In genomic region chr10:67284311-67284710, GRCm38 (mm10) we compare ENCODE assay signal across 7 mouse cellular contexts. TPM values are rescaled to one million over a fixed set of nuclear protein-coding genes. Genes with fewer than 3 reads are reported as not detected.
A peak's percentile ranks its signal among the peaks of the same experiment; 100 is the strongest.
DNase-seq lines count a peak whose midpoint lies in the region; ATAC-seq and TF ChIP-seq lines count a peak whose summit lies in the region.

No protein-coding gene starts in this region.

- H3K9me3 ChIP-seq in ES-Bruce4 (replicated peaks; ENCODE audit: control insufficient read depth, insufficient read depth, low read length, poor library complexity, severe bottlenecking) = no peaks in the 10 kb centered on the region
- no peaks in the 10 kb centered on the region for H3K9me3 ChIP-seq in heart, embryonic 16.5 days (replicated peaks; ENCODE audit: control insufficient read depth, low read length)
- no peaks in the 10 kb centered on the region for H3K9me3 ChIP-seq in limb, embryonic 10.5 days (replicated peaks)
- no peaks in the 10 kb centered on the region for H3K9me3 ChIP-seq in midbrain, embryonic 14.5 days (ENCODE audit: control insufficient read depth, low read length)

- H3K4me1 ChIP-seq in ES-Bruce4 (ENCODE audit: control insufficient read depth, insufficient read depth, low read length) = no peaks in the 10 kb centered on the region
- H3K4me1 ChIP-seq in heart, embryonic 16.5 days (ENCODE audit: control insufficient read depth, insufficient read depth, low read length) = peaks cover 47% of the 10 kb centered on the region
- H3K4me1 ChIP-seq in limb, embryonic 10.5 days = peaks cover 33% of the 10 kb centered on the region
- H3K4me1 ChIP-seq in midbrain, embryonic 14.5 days (ENCODE audit: control insufficient read depth, insufficient read depth, low read length) = peaks cover 16% of the 10 kb centered on the region

- peak overlapping the region; percentile 92 for H3K4me2 ChIP-seq in heart, embryonic 16.5 days (ENCODE audit: low read depth, low read length)
- H3K4me2 ChIP-seq in midbrain, embryonic 14.5 days (ENCODE audit: low read length) = peak overlapping the region; percentile 96

- no peaks in the 10 kb centered on the region for H3K27me3 ChIP-seq in ES-Bruce4 (ENCODE audit: control insufficient read depth, insufficient read depth, low read length, poor library complexity, severe bottlenecking)
- no peaks in the 10 kb centered on the region for H3K27me3 ChIP-seq in heart, embryonic 16.5 days (ENCODE audit: control insufficient read depth, insufficient read depth, low read length)
- no peaks in the 10 kb centered on the region for H3K27me3 ChIP-seq in limb, embryonic 10.5 days (ENCODE audit: low read depth, poor library complexity, severe bottlenecking)
- H3K27me3 ChIP-seq in midbrain, embryonic 14.5 days (ENCODE audit: control insufficient read depth, insufficient read depth, low read length) = no peaks in the 10 kb centered on the region

- WGBS in heart, embryonic 16.5 days = 3% methylated on average over 10 of the region's 10 CpGs
- 1% methylated on average over 10 of the region's 10 CpGs for WGBS in limb, embryonic 10.5 days
- 4% methylated on average over 10 of the region's 10 CpGs for WGBS in midbrain, embryonic 14.5 days

- no peak for ATAC-seq in heart, embryonic 16.5 days (replicated peaks; ENCODE audit: extremely low read depth, insufficient read depth, low FRiP score)
- ATAC-seq in midbrain, embryonic 14.5 days (ENCODE audit: low FRiP score, low TSS enrichment) = no peak
- no peak for ATAC-seq in inflammation-experienced regulatory T-cells, adult 6 months

- TF ChIP-seq EP300 in ES-Bruce4 (IDR thresholded peaks at IDR 0.05; ENCODE audit: insufficient read depth, low read depth, low read length) = no peak

- TF ChIP-seq POLR2A in ES-Bruce4 (IDR thresholded peaks at IDR 0.05; ENCODE audit: insufficient read depth, low read length) = no peak

- peak; percentile 46 for DNase-seq in 3134 (ENCODE audit: extremely low read depth, insufficient read length, low spot score)
- DNase-seq in embryo, embryonic 10 days (ENCODE audit: low spot score) = peak; percentile 60
- DNase-seq in limb, embryonic 10.5 days (ENCODE audit: low spot score) = no peak
- peak; percentile 14 for DNase-seq in midbrain, embryonic 14.5 days

- no peak overlapping the region for H3K27ac ChIP-seq in ES-Bruce4 (ENCODE audit: insufficient read depth, low read length)
- peak overlapping the region; percentile 57 for H3K27ac ChIP-seq in heart, embryonic 16.5 days (ENCODE audit: low read length)
- H3K27ac ChIP-seq in limb, embryonic 10.5 days = peak overlapping the region; percentile 89
- peak overlapping the region; percentile 75; the same call in 1 of the 2 replicates for H3K27ac ChIP-seq in midbrain, embryonic 14.5 days (replicated peaks; ENCODE audit: low read depth, low read length)

- no peaks in the 10 kb centered on the region for H3K36me3 ChIP-seq in ES-Bruce4 (ENCODE audit: control insufficient read depth, insufficient read depth, low read length, poor library complexity, severe bottlenecking)
- H3K36me3 ChIP-seq in heart, embryonic 16.5 days (ENCODE audit: control insufficient read depth, insufficient read depth) = no peaks in the 10 kb centered on the region
- no peaks in the 10 kb centered on the region for H3K36me3 ChIP-seq in limb, embryonic 10.5 days
- no peaks in the 10 kb centered on the region for H3K36me3 ChIP-seq in midbrain, embryonic 14.5 days (ENCODE audit: control insufficient read depth, insufficient read depth, low read length)

- peak overlapping the region; percentile 80 for H3K4me3 ChIP-seq in ES-Bruce4 (ENCODE audit: low read depth, low read length)
- H3K4me3 ChIP-seq in heart, embryonic 16.5 days (ENCODE audit: low read length) = peak overlapping the region; percentile 80
- peak overlapping the region; percentile 93 for H3K4me3 ChIP-seq in limb, embryonic 10.5 days
- peak overlapping the region; percentile 84 for H3K4me3 ChIP-seq in midbrain, embryonic 14.5 days (replicated peaks; ENCODE audit: low read depth, low read length)

- H3K9ac ChIP-seq in ES-Bruce4 (ENCODE audit: low read depth, poor library complexity, severe bottlenecking) = peak overlapping the region; percentile 87
- peak overlapping the region; percentile 88 for H3K9ac ChIP-seq in heart, embryonic 16.5 days (ENCODE audit: low read length)
- peak overlapping the region; percentile 88 for H3K9ac ChIP-seq in midbrain, embryonic 14.5 days (replicated peaks; ENCODE audit: low read length)

- TF ChIP-seq CTCF in ES-Bruce4 (IDR thresholded peaks at IDR 0.05; ENCODE audit: low read depth, low read length) = no peak

RNA-seq across cellular contexts. Expression of gene Nrbf2, which starts 0.8 kb away (rescaled TPM):
- 22.5 and 24.6 TPM in 2 replicates for polyA plus RNA-seq in ES-Bruce4 (2011; ENCODE audit: insufficient read depth, insufficient read length, low read depth, missing spikeins)
- 29.8 and 33.0 TPM in 2 replicates for polyA plus RNA-seq in heart, embryonic 16.5 days (2015; fragmentation: Nextera tagmentation; extraction: Ambion mirVana)
- polyA plus RNA-seq in limb, embryonic 10.5 days (2016; fragmentation: Nextera tagmentation; extraction: Ambion mirVana) = 38.8 and 42.4 TPM in 2 replicates
- polyA plus RNA-seq in midbrain, embryonic 14.5 days (2014; fragmentation: Nextera tagmentation; extraction: Ambion mirVana) = 41.6 and 45.0 TPM in 2 replicates
- polyA plus RNA-seq in inflammation-experienced regulatory T-cells, adult 6 months (2017; shearing (Covaris generic)) = 10 to 100 TPM; 30.7 to 35.8 (median 32.9) TPM
